Mouse (Mus musculus) hindbrain, postnatal 0 days (tissue): ENCODE data around the gene Sgcb. TPM values are rescaled to one million over a fixed set of nuclear protein-coding genes. Genes with fewer than 3 reads are reported as not detected.

ENCODE experiments used
- ATAC-seq: fragments of 200-750 bp; cut with Nextera tagmentation; 2 replicates; pipeline ENCODE4 v1.8.0; 2017; ENCODE audit warnings: mild to moderate bottlenecking, moderate TSS enrichment, moderate library complexity
- DNase-seq: peaks from one replicate; pipeline ENCODE4 v3.0.0-alpha.2; 2015; ENCODE audit warnings: low spot score
- H3K27ac ChIP-seq: fragments of 300-500 bp; sonication (generic); 2 replicates; pipeline ENCODE4 v1.5.1; 2014; ENCODE audit warnings: mild to moderate bottlenecking
- H3K27me3 ChIP-seq: fragments of 300-500 bp; sonication (generic); 2 replicates; pipeline ENCODE4 v1.6.1; 2014; ENCODE audit warnings: low read length, mixed read lengths; ENCODE audit not compliant: insufficient read depth
- H3K36me3 ChIP-seq: fragments of 300-500 bp; sonication (generic); 2 replicates; pipeline ENCODE4 v1.6.1; 2014; ENCODE audit warnings: low read length, mixed read lengths; ENCODE audit not compliant: insufficient read depth
- H3K4me1 ChIP-seq: fragments of 300-500 bp; sonication (generic); 2 replicates; pipeline ENCODE4 v1.6.1; 2014; ENCODE audit warnings: antibody characterized with exemption, low read length, mixed read lengths; ENCODE audit not compliant: insufficient read depth
- H3K4me2 ChIP-seq: fragments of 300-500 bp; sonication (generic); 2 replicates; pipeline ENCODE4 v1.6.1; 2014; ENCODE audit warnings: low read depth, mild to moderate bottlenecking, low read length, moderate library complexity, mixed read lengths
- H3K4me3 ChIP-seq: fragments of 300-500 bp; sonication (generic); 2 replicates; pipeline ENCODE4 v1.5.1; 2014; ENCODE audit warnings: low read length
- H3K9ac ChIP-seq: fragments of 300-500 bp; sonication (generic); replicated peaks from 2 replicates; pipeline ENCODE4 v1.6.1; 2014; ENCODE audit warnings: mild to moderate bottlenecking, low read length, moderate library complexity, mixed read lengths
- H3K9me3 ChIP-seq: fragments of 300-500 bp; sonication (generic); 2 replicates; pipeline ENCODE4 v1.6.1; 2016; ENCODE audit warnings: low read length, mixed read lengths
- CTCF ChIP-seq: IDR thresholded peaks from 2 replicates; pipeline ENCODE4 v1.5.1; 2016; ENCODE audit warnings: antibody characterized with exemption, control low read depth, low read depth
- WGBS: fragments of 180-500 bp; shearing (Covaris S2); extraction: QIAGEN DNeasy Blood & Tissue Kit; methylation state at CpG from one replicate; pipeline ENCODE4 v1.1.7; 2014; 5-methylcytosine and 5-hydroxymethylcytosine counted together
- polyA plus RNA-seq: library from polyadenylated mRNA; unstranded; fragments of >200 nt; fragmentation: Nextera tagmentation; extraction: Ambion mirVana; gene quantifications from 2 replicates; pipeline ENCODE4 v1.2.1, GENCODE M21; 2015
- total RNA-seq: library from RNA; depleted of rRNA; stranded (reverse); fragments of >200 nt; gene quantifications from 2 replicates; pipeline ENCODE4 v1.2.3, GENCODE M21; 2014

Gene Sgcb
- total and polyA plus RNA-seq, 2 experiments from 2014 or later = 19.2 to 54.5 TPM

DNA sequence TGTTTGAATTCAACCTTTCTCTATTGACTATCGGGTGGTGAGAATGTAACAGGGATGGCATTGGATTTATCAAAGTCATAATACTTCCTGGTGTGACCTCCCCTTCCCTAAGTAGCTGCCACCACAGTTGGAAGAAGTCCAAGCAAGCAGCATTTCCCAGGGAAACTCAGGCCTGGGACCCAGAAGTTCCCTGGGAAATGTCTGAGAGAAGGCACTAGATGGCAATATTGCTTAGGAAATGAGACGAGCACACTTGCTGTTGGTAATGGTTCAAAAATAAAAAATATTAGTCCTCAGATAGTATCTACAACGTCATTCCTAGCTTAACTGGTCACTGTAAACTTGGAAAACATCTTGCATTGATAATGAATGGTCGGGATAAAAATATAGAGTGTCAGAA lies 38.6 kb upstream of the Sgcb start:
- no peak overlapping the region for H3K4me3 ChIP-seq
- H3K27me3 ChIP-seq = no peaks in the 10 kb centered on the region
- no peaks in the 10 kb centered on the region for H3K4me1 ChIP-seq
- DNase-seq (peak; percentile 85), ATAC-seq (0 out of 2 replicates have a peak, but pooled peaks have one; percentile 32)
- no peak overlapping the region for H3K9ac ChIP-seq
- no peak overlapping the region for H3K27ac ChIP-seq
- no peaks in the 10 kb centered on the region for H3K9me3 ChIP-seq
- 22% methylated on average over 4 of the region's 4 CpGs for WGBS
- H3K4me2 ChIP-seq = no peak overlapping the region
- peak; percentile 77 for TF ChIP-seq CTCF
- H3K36me3 ChIP-seq = no peaks in the 10 kb centered on the region

DNA sequence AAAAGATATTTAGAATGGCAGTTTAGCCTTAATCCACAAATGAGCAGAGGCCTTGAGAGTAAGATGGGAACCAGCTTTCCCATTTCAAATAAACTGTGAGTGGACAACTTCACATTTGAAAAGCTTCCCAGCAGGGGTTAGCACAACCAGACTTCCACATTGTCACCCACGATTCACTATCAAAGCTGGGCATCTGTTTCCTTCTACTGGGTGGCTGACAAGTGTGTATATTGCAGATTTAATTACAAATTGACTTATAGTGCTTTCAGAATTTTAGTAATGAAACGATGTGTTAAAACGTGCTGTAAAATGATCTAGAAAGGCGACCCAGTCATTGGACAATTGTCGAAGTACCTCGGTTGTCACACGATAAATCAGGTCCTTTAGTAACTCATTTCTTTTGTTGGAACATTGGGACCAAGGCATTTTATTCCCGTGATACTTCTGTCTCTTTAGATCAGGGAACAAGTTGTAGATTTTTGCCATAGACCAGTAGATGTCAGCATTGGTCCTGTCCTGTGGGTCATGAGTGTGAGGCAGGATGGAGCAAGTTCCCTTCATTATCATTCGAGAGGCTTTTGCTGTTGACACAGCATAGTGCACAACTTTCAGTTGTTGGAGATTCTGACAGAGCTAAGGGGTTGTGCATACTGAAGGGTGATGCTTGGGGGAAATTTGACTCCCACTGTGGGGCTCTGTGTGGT lies 36.3 kb upstream of the Sgcb start:
- DNase-seq = peak; percentile 49
- Histone ChIP-seq H3K4me3 (no peak overlapping the region), H3K9ac (no peak overlapping the region), H3K27me3 (no peaks in the 10 kb centered on the region), H3K36me3 (no peaks in the 10 kb centered on the region), H3K9me3 (no peaks in the 10 kb centered on the region), H3K4me2 (no peak overlapping the region), H3K4me1 (no peaks in the 10 kb centered on the region), H3K27ac (no peak overlapping the region)
- WGBS = 57% methylated on average over 9 of the region's 9 CpGs
- TF ChIP-seq CTCF = peak; percentile 59
- ATAC-seq = no peak

GRCm38 (mm10) chr5:73683221-73683620 lies 35.6 kb upstream of the Sgcb start:
- ATAC-seq (no peak), DNase-seq (no peak)
- H3K27me3 ChIP-seq = no peaks in the 10 kb centered on the region

GRCm38 (mm10) chr5:73676626-73677025 lies 29.0 kb upstream of the Sgcb start:
- DNase-seq = no peak
- 58% methylated on average over 13 of the region's 13 CpGs for WGBS

More at GRCm38 (mm10) chr5:73683221-73683620, 35.6 kb upstream of the Sgcb start:
- Histone ChIP-seq H3K4me3 (no peak overlapping the region), H3K36me3 (no peaks in the 10 kb centered on the region), H3K27ac (no peak overlapping the region), H3K9ac (no peak overlapping the region), H3K4me1 (no peaks in the 10 kb centered on the region), H3K9me3 (no peaks in the 10 kb centered on the region), H3K4me2 (no peak overlapping the region)
- TF ChIP-seq CTCF = no peak
- WGBS = 84% methylated on average over 6 of the region's 6 CpGs

GRCm38 (mm10) chr5:73675604-73676003 lies 28.0 kb upstream of the Sgcb start:
- TF ChIP-seq CTCF = no peak
- H3K27ac ChIP-seq = no peak overlapping the region
- H3K9me3 ChIP-seq = no peaks in the 10 kb centered on the region
- DNase-seq = no peak
- no peaks in the 10 kb centered on the region for H3K27me3 ChIP-seq
- H3K9ac ChIP-seq = no peak overlapping the region
- no peak overlapping the region for H3K4me2 ChIP-seq
- no peaks in the 10 kb centered on the region for H3K4me1 ChIP-seq
- H3K36me3 ChIP-seq = no peaks in the 10 kb centered on the region
- ATAC-seq = no peak
- 81% methylated on average over 3 of the region's 3 CpGs for WGBS
- H3K4me3 ChIP-seq = no peak overlapping the region

More at GRCm38 (mm10) chr5:73676626-73677025, 29.0 kb upstream of the Sgcb start:
- Histone ChIP-seq H3K27me3 (no peaks in the 10 kb centered on the region), H3K4me3 (no peak overlapping the region), H3K27ac (no peak overlapping the region), H3K4me2 (no peak overlapping the region), H3K36me3 (no peaks in the 10 kb centered on the region), H3K9me3 (no peaks in the 10 kb centered on the region), H3K9ac (no peak overlapping the region), H3K4me1 (no peaks in the 10 kb centered on the region)
- ATAC-seq = peak; percentile 45; the same call in 1 of the 2 replicates
- TF ChIP-seq CTCF = no peak

- H3K36me3 ChIP-seq = no peaks in the 10 kb centered on the region
- no peaks in the 10 kb centered on the region for H3K9me3 ChIP-seq
- no peaks in the 10 kb centered on the region for H3K4me1 ChIP-seq
- H3K27me3 ChIP-seq = no peaks in the 10 kb centered on the region
- H3K4me3 ChIP-seq = no peak overlapping the region
- 0 out of 2 replicates have a peak overlapping the region, but pooled peaks have one; percentile 5 for H3K9ac ChIP-seq
- ATAC-seq (no peak; the same call in 1 of the 2 replicates), DNase-seq (no peak)
- no peak overlapping the region for H3K27ac ChIP-seq
- WGBS = 38% methylated on average over 26 of the region's 26 CpGs
- no peak for TF ChIP-seq CTCF
- H3K4me2 ChIP-seq = peak overlapping the region; percentile 41; the same call in 1 of the 2 replicates
Measured at GRCm38 (mm10) chr5:73669386-73669785, 21.8 kb upstream of the Sgcb start.

GRCm38 (mm10) chr5:73667877-73668276 lies 20.3 kb upstream of the Sgcb start:
- H3K4me2 ChIP-seq = no peak overlapping the region
- H3K9ac ChIP-seq = no peak overlapping the region
- H3K4me3 ChIP-seq = no peak overlapping the region
- no peak for TF ChIP-seq CTCF
- H3K4me1 ChIP-seq = no peaks in the 10 kb centered on the region
- DNase-seq (no peak), ATAC-seq (no peak)
- H3K36me3 ChIP-seq = no peaks in the 10 kb centered on the region
- H3K9me3 ChIP-seq = no peaks in the 10 kb centered on the region
- WGBS = 80% methylated on average over 2 of the region's 2 CpGs
- no peak overlapping the region for H3K27ac ChIP-seq
- H3K27me3 ChIP-seq = no peaks in the 10 kb centered on the region
